Mouse (Mus musculus) ovary, adult 18-20 months (tissue): ENCODE measurements at regions not wholly inside any gene's neighbourhood (a gene's known extent, or its start where the extent isn't known, plus 50 kb on each side); places are given as distances from the start of the nearest gene placed in this dataset.
"Not testable (repeated sequence)": the region's sequence is repeated elsewhere in the genome, so short reads cannot be mapped to it uniquely, and the experiment has no call there.

Experiments
- DNase-seq: peaks from one replicate; pipeline ENCODE4 v3.0.0; 2022; ENCODE audit warnings: low spot score, mixed read lengths

DNA sequence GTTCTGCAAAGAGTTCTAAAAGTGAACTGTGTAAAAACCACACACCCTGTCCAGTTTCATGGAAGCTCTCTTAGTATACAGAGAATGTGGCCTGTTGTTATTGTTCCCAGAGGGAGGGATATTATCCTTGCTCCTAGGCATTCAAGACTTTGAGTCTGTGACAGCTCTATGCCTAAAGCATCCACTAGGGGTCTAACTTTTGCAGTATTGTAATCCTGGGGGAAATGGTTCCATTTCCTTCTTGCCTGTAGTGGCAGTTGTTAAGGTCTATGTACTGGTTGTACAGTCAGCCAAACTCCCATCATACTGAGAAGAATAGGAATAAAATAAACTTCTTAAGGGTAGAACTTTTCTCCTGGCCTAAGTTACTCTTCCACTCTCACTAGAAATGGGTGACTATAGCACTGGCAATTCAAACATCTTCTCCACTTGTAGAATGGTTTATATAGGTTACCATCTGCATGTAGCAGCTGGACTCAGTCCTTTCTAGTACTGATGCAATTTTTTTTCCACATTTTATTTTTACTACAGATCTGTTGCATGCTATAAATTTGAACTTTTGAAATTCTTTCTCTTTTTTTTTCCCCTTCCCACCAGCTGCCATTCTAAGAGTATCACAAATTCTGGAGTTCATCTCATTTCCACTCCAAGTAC, 51.4 kb upstream of the Dpt start:
- DNase-seq, result no peak

DNA sequence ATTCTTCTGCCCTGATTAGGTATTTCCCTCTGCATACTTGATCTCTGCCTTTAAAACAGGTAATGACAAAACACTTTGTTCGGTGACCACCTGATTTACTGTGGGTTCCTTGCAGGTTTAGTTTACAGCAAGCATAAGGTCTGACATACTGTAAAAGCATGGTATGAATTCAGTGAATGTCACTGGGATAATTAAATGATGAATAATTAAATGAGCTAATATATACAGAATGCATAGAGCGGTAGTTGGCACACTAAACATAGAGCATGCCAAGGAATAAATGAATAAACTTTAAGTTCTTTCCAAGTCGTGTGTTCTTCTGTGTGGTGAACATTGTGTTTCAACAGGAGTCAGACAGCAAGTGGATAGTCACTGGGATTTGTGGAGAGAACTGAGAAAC, 51.9 kb upstream of the Dpt start:
- no peak for DNase-seq

DNA sequence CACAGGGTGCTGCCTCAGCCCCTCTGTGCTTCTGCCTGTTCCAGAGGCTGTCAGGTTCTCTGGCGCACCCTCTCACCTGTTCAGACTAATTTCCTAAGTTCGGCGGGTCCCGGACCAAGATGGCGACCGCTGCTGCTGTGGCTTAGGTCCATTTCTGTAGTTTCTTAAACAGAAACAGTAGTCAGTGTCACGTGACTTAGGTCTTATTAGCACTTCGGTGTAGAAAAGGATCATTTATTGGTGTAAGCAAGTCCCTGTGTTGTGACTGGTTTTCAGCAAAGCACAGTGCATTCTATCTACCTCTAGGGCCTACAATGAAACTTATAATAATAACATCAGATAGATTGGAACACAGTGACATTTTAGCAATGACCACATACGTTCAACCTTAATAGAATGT, 53.5 kb upstream of the Dpt start:
- not testable (repeated sequence) for DNase-seq

DNA sequence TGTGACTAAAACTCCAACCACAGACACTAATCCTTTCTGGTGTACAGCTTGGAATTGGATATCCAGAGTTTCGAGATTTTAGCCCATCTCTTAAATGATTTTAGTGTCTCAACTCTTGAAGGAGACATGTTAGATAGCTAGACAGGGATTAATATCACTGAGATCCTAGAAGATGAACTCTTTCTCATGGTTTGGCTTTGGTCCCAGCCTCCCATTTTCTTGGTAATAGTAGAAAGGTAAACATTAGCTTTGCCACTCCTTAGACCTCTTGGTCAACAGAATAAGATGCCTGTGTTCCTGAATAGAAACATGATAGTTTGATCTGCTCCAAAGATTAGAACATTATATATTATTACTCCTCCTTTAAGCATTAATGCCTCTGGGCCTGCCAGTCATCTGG, 60.8 kb upstream of the Dpt start:
- DNase-seq, result no peak

DNA sequence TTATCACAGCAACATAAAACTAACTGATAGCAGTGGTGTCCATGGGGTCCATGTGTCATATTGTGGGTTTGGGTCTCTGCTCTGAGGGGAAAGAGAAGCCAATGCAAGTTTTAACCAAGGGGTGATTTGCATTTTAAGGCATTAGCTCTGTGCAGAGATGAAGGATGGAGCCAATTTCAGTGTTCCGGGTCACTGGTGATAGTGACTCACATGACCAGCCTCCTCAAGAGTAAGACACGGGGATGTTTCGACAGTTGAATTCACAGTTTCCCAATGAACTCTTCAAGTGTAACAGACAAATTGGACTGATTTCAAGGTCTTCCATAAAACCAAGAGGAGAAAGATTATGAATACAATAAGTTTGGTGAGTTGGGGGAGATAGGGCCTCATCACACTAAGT, 62.7 kb upstream of the Dpt start:
- no peak for DNase-seq

DNA sequence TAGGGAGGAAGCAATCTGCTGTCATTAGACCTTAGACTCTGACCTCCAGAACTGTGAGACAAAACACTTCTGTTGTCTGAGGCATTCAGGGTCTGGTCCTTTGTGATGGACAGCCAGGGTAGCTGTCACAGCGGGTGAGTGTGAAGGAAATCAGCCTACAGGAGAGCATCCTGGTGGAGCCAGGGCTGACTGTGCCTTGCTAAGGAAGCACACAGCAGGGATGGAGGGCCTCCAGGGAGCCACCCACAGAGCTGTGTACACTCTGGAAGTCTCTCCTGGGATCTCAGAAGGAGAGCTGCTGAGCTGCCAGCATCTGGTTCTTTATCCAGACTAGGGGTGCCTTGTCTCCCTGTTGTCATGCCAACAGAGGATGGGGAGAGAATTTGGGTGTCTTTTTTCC, 74.4 kb upstream of the Dpt start:
- no peak for DNase-seq

DNA sequence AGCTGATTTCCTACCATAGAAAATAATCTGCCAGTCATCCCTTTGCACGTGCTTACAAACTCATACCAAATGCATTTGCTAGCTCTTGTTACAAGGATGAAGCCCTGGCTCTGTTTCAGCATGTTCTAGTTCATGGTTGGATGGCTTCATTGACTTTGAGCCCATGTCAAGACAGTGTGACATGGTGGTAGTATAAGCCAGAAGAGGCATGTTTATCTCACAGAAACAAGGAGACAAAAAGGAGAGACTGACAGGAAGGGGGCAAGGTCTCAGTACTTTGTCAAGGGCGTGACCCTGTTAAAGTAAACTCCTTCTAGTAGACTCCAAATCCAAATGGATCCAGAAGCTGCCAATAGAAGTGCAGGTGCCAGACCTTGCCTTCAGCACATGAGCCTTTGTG, 81.5 kb upstream of the Dpt start:
- no peak for DNase-seq

DNA sequence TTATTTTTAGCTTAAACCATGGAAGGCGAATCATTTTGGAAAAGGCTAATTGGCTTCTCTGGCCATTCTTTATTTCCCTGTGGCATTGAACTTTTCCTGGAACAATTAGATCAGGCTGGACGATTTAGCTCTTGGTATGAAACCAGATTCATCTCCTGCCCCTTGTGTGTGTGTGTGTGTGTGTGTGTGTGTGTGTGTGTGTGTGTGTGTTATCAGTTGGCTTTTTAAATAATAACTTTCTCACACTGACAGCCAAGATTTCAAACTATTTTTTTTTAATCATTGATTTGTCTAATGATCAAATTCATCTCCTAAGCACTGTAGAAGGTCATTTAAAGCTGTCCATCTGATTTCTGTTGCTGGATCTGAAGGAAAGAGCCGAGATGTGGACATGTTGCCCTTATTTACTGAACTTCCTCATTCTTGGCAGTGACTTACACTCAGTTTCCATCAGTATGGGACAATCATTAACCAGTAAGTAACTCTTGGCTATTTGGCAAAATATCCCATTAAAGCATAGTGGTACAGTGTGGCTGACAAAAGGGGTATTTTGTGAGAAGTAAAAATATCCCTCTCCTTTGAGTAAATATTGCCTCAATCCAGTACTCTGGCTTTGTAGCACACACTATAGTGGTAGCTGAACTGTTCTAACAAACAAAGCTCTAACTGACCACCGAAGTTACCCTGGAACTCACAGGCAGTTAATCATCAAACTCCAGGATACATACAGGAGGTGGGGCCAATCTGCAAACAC, 82.5 kb upstream of the Dpt start:
- no peak for DNase-seq

DNA sequence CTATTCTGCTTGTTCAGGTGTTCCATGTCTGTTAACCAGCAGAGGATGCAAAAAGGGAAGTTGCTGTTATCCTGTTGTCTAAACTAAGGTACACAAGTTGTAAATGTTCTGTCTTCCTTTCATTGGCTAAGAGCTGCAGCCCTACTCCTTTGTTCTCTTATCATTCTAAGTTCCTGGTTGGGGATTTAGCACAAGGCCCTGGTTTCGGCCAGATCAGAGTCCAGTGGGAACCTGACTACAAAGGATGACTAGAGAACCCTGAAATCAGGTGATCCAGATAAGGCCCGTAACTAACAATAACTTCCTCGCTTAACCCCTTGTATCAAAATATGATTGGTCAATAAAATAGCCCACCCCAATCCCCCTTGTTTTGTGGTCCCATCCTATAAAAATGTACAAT, 83.9 kb upstream of the Dpt start:
- DNase-seq, result no peak

DNA sequence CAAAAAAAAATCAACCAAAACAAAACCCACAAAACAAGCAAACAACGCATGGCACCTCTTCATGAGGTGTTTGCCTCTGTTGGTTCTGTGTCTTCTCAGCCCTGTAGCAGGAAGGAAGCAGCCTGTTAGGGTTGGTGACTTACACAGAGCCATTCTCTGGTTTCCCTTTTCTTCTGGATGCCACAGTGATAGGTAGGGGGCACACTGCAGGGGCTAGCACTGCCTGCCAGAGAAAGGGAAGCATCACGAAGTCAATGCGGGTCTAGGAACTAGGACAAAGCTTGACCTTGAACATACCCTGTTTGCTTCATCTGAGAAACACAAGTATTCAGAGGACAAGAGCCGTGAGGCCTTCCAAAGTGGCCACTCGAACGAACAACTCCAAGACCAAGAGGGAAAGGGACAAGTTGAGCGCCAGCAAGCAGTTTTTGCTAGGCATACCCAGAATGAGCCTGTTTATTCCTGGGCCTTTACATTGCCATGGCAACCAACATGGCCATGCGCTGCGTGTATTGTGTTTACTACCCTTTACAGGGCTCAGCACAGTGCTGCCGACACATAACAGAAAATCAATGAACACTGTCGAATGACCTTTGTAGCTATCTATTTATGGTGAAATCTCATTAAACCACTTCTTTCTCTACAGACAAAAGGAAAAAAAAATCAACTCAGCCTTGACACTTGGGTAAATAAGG, 91.9 kb upstream of the Dpt start:
- DNase-seq, result no peak

DNA sequence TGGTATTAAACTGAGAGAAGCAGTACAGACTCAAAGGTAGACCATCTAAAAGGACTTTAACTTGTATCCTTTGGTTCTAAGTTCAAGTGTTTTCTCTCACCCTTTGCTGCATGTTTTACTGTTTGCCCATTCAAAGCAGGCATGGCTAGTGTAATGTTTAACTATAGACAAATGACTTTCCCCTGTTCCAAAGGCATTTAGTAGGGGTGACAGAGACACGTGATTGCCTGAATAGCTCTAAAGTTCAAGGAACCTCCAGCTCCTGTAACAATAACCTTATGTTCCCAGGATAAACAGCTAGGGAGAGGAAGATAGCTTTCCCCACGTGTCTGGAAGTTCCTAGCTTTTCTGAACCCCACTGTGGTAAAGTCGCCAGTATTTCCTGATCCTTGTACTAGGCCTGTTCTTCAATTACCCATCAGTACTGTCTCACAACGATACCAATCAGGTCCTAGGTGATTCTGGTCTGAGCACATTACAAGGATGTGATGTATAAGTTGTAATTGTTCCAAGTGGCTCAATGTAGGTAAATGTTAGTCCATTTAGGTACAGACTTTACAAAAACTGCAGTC, 92.8 kb upstream of the Dpt start:
- DNase-seq, result no peak

DNA sequence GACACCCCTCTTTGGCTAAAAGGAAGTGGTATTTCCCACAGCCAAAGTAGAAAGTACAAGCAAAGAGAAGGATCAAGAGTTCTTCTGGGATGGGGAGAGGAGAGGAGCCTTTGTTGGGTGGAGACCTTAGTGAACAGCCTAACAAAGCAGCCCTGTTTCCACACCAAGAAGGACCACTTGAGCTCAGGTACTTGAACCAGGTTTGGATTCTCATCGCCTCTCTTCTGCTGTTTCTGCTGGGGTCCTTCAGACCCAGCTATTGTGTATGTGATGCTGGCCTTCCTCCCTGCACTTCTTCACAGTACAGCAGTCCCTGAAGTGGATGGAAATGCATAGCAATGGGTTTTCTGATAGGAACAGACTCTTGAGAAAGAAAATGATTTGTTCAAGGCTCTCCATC, 106.4 kb upstream of the Dpt start:
- DNase-seq, result no peak

DNA sequence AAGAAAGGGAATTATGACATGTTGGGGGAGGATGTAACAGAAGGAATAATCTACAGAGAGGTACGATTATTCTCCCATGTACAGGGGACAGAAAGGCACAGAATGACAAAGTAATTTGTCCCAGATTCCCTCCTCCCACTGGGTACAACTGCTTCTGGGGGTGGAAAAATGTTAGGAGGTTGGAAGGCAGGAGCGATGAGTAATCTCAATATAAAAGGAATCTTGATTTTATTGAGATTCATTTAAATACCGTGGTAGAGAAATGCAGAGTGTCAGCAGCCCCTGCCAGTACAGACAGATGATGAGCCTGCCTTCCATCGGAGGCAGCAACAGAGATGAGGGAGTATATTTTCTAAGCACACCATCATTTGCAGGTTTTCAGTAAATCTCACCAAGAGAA, 107.1 kb upstream of the Dpt start:
- no peak for DNase-seq

DNA sequence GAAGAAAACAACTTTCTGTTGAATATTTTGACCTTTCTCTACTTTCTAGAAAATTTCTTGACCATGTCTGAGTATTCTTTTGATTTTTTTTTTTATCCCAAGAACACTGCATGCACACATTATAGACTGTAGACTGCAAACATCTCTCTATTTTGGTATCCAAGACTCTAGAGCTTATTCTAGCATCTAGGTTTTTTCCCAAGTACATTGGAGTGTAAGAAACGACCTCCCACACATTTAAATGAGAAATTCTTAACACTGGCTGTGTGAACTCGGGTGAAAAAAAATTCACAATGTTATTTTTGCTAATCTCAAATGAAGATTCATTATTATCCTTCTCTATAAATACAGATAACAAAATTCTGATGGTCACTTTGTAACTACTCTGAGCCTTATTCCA, 112.0 kb upstream of the Dpt start:
- DNase-seq, result no peak

DNA sequence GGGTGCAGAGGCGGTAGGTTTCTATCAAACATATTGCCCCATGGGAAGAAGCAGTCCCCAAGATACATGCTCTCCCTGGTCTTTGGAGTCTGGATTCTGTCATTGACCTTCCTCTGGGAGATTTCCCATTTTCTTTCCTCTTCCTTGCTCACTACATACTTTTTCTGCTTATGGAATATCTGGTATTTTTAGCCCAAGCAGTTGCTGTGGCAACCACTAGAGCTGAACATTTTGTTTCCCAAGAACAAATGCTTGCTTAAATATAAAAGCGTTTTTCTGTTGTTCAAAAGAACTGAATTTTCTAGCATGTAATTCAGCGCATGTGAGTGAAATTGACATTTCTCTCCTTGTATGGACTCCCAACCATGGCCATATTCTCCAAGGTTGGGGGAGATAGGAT, 112.7 kb upstream of the Dpt start:
- DNase-seq, result no peak

DNA sequence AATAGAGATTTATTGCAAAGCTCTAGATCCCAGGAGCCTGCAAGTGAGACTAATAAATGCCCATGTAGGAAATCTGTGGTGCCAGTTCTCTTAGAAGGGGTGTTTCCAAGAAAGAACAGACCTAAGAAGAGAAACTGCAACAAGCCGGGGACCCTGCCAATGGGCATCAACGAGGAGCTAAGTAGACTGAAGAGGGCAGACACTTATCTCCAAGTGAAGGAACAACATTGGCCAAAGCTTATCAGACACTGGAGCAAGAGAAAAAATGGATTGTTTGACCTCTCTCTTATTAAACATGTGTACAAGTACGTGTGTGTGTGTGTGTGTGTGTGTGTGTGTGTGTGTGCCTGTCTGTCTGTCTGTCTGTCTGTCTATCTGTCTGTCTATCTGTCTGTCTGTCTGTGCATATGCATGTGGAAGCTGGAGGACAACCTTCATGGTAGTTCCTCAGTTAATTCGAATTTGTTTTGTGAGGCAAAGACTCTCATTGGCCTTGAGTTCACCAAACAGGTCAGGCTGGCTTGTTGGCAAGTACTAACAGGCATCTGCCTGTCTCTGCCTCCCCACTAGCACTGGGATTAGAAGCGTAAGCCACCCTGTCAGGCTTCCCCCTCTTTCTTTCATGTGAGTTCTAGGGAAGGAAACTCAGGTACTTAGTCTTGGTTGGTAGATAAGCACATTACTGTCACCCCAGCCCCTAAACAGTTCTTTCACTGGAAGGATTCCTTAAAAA, 113.4 kb upstream of the Dpt start:
- no peak for DNase-seq

DNA sequence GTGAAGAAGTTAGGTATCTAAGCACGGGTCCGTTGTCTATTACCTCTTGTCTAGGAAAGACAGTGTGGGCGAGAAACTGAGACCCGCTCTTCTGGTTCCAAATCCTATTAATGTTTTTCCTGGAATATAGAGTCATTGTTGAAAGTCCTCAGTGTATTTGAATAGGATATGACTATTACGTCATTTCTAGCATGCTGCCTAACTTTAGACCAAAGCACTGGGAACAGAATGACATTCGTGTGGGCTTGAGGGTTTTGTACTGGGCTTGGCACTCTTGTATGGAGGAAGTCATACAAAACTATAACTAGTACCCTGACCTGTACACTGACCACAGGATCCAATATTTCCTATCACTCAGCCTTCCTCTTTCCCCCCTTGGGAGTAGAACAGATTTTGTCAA, 114.0 kb upstream of the Dpt start:
- no peak for DNase-seq

DNA sequence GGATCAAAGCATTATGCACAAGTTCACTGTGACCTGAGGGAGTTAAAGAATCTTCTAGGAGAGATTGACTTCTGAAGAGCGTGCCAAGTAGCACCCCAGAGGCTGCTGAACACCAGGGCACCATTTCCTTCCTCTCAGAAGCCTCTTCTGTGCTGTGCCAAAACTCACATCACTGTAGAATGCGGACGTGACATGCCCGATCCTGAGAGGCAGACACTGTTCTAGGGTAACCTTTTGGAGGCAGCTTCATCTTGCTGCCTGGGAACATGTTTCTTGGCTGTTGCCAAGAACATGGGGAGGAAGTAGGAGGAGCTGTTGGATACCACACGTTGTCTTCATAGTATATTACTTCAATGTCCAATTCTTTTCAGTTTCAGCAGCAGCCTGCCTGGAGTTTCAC, 114.9 kb upstream of the Dpt start:
- no peak for DNase-seq

DNA sequence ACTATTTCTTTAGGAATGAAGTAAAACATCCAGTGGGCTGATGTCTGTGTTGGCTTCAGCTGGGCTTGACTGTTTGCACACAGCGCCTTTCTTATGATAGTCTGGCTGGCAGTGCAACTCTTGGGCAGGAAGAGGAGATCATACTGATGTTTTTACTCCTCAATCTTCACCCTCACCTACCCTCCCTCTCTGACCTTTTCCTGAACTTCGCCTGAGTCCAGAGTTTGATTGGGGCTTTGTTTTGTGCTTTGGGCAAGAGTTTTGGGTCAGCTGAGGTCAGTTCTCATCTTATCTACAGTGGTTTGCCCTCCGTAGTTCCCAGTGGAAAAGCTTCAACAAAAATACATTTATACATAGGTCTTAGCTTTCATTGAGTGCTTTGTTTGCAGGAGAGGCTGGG, 118.1 kb upstream of the Dpt start:
- no peak for DNase-seq

DNA sequence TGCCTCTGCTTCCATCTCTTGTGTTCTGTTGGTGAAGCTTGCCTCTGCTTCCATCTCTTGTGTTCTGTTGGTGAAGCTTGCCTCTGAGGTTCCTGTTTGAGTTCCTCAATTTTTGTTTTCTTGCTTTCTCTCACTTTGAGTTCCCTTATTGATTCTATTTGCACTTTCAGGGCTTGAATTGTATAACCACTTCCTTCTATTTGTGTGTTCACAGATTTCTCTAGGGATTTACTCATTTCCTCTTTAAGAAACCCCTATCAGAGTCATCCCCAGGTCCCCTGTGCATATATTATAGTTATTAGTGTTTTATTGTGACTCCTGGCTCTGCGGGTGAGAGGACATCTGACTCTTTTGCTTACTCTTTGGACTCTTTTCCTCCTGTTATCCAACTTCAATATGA, 144.2 kb upstream of the Dpt start:
- no peak for DNase-seq

DNA sequence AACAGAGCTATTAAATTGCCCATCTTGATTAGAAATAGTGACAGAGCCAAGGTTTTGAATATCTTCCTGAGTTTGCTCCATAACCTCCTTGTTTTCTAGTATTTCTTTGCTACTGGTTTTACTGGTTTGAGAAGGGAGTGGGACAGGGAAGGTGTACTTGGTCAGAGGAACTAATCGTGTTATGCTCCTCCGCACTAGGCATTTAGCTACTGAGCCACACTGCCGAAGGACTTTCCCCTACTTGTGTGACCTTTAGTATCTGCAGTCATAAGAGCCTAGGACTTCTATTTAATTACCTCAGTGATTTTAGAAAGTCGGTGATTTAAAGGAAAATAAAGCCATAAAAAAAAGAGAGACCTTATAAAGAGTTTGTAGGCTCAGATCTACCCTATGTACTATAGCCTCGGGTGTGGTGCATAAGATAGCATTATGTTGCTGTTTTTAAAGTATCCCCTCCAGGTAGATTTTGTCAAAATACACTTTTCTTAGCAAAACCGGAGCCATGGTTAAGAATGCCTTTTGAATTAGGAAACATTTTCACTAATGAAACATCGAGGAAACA, 158.5 kb upstream of the Dpt start:
- no peak for DNase-seq

DNA sequence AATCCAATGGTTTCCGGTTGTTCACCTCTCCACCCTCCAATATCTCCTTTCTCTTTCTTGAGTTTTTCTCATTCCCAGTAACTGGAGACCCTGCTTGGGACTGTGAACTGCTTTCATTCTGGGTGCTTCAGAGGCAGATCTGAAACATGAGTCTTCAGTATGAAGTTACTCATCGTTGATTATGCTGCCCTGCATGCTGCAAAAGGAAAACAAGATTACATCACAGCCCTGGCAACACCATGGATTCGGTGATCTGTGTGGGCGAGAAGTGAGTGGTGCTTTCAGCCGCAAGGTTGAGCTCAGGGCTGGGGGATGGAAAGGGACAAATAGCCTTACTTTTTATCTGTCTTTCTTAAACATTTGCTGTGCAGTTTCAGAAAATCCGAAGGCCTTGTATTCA, 164.8 kb upstream of the Dpt start:
- DNase-seq, result peak; percentile 56
